Mouse (Mus musculus) heart, embryonic 13.5 days (tissue): ENCODE measurements around the gene Wap. TPM values are rescaled to one million over a fixed set of nuclear protein-coding genes. Genes with fewer than 3 reads are reported as not detected.

Source experiments
- ATAC-seq: fragments of 200-750 bp; cut with Nextera tagmentation; 2 replicates; pipeline ENCODE4 v1.8.0; 2017; ENCODE audit warnings: moderate TSS enrichment; ENCODE audit not compliant: insufficient number of reproducible peaks, low FRiP score, low TSS enrichment; ENCODE audit errors: extremely low read depth
- H3K27ac ChIP-seq: fragments of 300-500 bp; sonication (generic); replicated peaks from 2 replicates; pipeline ENCODE4 v1.5.1; 2015; ENCODE audit warnings: moderate library complexity, mild to moderate bottlenecking, inconsistent platforms
- H3K27me3 ChIP-seq: fragments of 300-500 bp; sonication (generic); replicated peaks from 2 replicates; pipeline ENCODE4 v1.6.1; 2015; ENCODE audit warnings: mild to moderate bottlenecking, inconsistent platforms
- H3K36me3 ChIP-seq: fragments of 300-500 bp; sonication (generic); 2 replicates; pipeline ENCODE4 v1.6.1; 2015; ENCODE audit warnings: mild to moderate bottlenecking, inconsistent platforms
- H3K4me1 ChIP-seq: fragments of 300-500 bp; sonication (generic); 2 replicates; pipeline ENCODE4 v1.6.1; 2015; ENCODE audit warnings: inconsistent platforms
- H3K4me2 ChIP-seq: fragments of 300-500 bp; sonication (generic); 2 replicates; pipeline ENCODE4 v1.6.1; 2015; ENCODE audit warnings: inconsistent platforms, mild to moderate bottlenecking, moderate library complexity
- H3K4me3 ChIP-seq: fragments of 300-500 bp; sonication (generic); 2 replicates; pipeline ENCODE4 v1.5.1; 2015; ENCODE audit warnings: moderate library complexity, mild to moderate bottlenecking, inconsistent platforms
- H3K9ac ChIP-seq: fragments of 300-500 bp; sonication (generic); 2 replicates; pipeline ENCODE4 v1.6.1; 2015; ENCODE audit warnings: inconsistent platforms, mild to moderate bottlenecking, moderate library complexity
- H3K9me3 ChIP-seq: fragments of 300-500 bp; sonication (generic); 2 replicates; pipeline ENCODE4 v1.6.1; 2016; ENCODE audit warnings: inconsistent platforms
- WGBS: fragments of 180-500 bp; shearing (Covaris S2); methylation state at CpG from one replicate; pipeline ENCODE4 v1.1.7; 2015; ENCODE audit warnings: mixed read lengths; 5-methylcytosine and 5-hydroxymethylcytosine counted together
- polyA plus RNA-seq: library from polyadenylated mRNA; unstranded; fragments of >200 nt; fragmentation: Nextera tagmentation; extraction: Ambion mirVana; gene quantifications from 2 replicates; pipeline ENCODE4 v1.2.1, GENCODE M21; 2015

Wap gene
- polyA plus RNA-seq, 1 experiment from 2014 or later, result not detected

DNA sequence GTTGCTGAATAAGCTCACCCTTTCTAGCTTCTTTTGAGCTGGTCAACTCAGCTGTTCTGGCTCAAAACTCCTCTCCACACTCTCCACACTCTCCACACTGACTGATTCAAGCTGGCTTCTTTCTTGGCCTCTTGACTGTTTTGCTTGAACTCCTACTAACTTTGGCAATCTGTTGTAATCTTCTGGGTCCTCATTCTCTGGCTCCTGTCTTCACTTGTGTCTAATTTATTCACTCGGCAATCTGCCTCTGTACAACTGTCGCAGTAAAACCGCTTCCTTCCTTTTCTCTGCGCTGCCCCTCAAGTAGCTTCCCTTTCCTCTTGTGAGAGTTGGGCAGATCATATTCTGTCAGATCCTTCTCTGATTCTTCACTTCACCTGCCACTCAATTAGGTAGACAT is 10.7 kb downstream of the Wap start:
- H3K27me3 ChIP-seq, result no peaks in the 10 kb centered on the region
- peaks cover 20% of the 10 kb centered on the region for H3K36me3 ChIP-seq
- H3K9me3 ChIP-seq, result peaks cover 6% of the 10 kb centered on the region; the same call in 1 of the 2 replicates
- H3K4me2 ChIP-seq, result no peak overlapping the region
- ATAC-seq, result no peak
- no peak overlapping the region for H3K9ac ChIP-seq
- no peak overlapping the region for H3K4me3 ChIP-seq
- WGBS, result 75% methylated on average over 4 of the region's 4 CpGs
- H3K27ac ChIP-seq, result no peak overlapping the region; the same call in 1 of the 2 replicates
- H3K4me1 ChIP-seq, result peaks cover 32% of the 10 kb centered on the region

DNA sequence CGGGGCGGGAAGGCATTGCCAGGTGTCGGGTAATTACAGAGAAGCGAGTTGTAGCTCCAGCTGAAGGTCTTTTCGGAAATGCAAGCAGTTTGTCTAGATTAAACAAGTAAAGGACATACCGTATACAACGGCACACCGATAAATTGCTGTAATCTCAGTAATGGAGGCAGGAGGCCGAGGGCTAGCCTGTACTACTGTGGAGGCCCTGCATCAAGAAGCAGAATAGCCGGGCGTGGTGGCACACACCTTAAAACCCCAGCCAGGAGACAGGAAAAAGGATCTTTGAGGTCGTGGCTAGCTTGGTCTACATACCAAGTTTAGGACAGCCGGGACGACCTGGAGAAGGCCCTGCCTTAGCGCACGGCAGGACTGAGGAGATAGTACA is 12.1 kb downstream of the Wap start:
- WGBS, result 10% methylated on average over 16 of the region's 16 CpGs
- ATAC-seq, result no peak
- H3K27me3 ChIP-seq, result no peaks in the 10 kb centered on the region

DNA sequence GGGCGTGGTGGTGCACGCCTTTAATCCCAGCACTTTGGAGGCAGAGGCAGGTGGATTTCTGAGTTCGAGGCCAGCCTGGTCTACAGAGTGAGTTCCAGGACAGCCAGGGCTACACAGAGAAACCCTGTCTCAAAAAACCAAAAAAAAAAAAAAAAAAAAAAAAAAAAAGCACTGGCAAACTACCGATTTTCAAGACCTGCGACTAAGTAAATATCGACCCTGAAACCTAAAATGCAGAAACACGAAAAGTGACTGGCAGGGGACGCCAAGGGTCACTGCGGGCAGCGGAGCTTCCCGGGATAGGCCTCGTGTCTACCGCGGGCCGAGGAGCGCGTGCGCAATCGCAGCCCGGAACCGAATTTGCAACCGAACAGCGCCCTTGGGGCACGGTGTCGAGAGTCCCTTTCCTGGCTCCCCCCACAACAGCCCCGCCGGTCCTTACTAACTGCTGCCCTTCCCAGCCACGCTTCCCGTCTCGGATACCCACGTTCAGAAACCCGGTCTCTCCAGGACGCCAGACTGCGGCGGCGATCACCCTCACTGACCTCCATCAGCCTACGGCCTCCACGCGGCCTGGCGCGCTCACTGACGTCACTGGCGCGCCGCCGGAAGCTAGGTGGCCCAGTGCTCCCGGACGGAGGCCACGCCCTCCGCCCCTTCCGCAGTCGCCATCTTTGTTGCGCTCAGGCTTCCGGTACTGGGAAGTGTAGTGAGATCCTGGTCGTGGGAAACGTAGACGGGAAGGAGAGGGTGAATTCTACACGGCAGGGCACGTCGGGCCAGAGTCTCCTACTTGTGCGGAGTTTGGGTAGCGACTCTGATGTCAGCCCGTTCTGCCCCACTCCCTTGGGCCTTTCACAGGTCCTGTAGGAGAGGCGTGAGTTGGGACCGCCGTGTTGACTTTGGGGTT is 12.7 kb downstream of the Wap start, which contains the start of gene Tbrg4:
Gene Tbrg4, minus strand, starts transcription at position 590 of the 910 bp plus-strand sequence.
- Histone ChIP-seq H3K36me3 (peaks cover 40% of the 10 kb centered on the region), H3K4me3 (peak within 1 kb of the TSS; percentile 85), H3K9me3 (no peaks in the 10 kb centered on the region), H3K27me3 (no peaks in the 10 kb centered on the region), H3K4me2 (peak within 1 kb of the TSS; percentile 94), H3K4me1 (peaks cover 32% of the 10 kb centered on the region), H3K27ac (peak within 1 kb of the TSS; percentile 91), H3K9ac (peak within 1 kb of the TSS; percentile 90)
- under 1% methylated on average over 66 of the region's 66 CpGs for WGBS
- ATAC-seq, result peak; percentile 92

More for the DNA sequence above, 12.1 kb downstream of the Wap start:
- Histone ChIP-seq H3K36me3 (peaks cover 33% of the 10 kb centered on the region), H3K4me3 (peak overlapping the region; percentile 85), H3K4me2 (peak overlapping the region; percentile 94), H3K27ac (peak overlapping the region; percentile 91), H3K9ac (peak overlapping the region; percentile 90), H3K9me3 (peaks cover 2% of the 10 kb centered on the region; the same call in 1 of the 2 replicates), H3K4me1 (peaks cover 32% of the 10 kb centered on the region)

DNA sequence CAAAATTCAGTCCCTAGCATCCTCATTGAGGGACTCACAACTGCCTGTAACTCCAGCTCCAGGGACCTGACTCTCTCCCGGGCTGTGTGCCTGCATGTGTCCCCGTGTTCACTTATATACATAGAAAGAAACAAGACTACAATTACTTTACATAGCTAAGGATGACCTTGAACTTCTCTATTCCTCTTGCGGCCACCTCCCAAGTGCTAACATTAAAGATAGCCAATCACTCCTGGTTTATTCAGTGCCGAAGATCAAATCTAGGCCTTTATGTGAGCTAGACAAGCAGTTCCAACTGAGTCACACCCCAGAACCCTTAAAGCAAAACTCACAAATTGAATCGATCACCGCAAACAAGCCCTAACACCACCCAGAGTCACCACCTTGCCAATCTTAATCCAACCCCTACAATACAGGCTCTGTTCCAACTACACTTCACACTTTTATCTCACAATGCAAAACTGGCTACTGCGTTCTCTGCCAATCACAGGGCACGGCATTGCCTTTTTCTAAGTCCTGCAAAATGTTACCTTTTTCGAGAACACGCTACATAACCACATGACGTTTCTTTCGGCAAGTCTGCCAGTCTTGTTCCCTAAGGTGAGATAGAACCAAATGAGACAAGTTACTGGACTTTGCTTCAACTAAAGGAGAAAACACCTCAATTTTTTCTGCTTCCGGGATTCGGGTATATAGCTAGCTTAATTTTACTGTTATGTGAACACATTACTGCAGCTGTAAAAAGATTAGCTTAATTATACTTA is 13.6 kb downstream of the Wap start:
- Histone ChIP-seq H3K27me3 (no peaks in the 10 kb centered on the region), H3K9me3 (no peaks in the 10 kb centered on the region), H3K4me3 (peak overlapping the region; percentile 85), H3K36me3 (peaks cover 49% of the 10 kb centered on the region), H3K9ac (peak overlapping the region; percentile 90), H3K27ac (no peak overlapping the region; the same call in 1 of the 2 replicates), H3K4me2 (peak overlapping the region; percentile 94), H3K4me1 (peaks cover 32% of the 10 kb centered on the region)
- WGBS, result 51% methylated on average over 14 of the region's 14 CpGs
- no peak for ATAC-seq

DNA sequence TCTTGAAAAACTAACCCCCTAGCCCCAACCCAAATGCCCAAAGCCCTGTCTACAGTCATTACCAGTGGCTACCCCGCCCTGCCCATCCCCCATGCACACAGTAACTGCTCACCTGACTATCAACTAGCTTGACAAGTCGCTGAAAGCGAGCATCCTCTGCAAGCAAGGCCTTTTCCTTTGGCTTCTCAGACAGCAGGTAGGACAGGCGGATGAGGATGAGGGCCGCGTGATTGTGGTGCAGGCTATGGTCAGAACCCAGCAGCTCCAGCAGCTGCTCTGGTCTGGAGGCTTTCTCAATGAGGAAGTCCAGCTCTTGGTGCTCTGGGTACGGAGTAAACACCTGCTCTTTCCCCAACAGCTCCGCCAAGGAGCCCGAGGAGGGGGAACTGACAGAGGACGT is 14.7 kb downstream of the Wap start:
- H3K9ac ChIP-seq, result peak overlapping the region; percentile 44
- no peaks in the 10 kb centered on the region for H3K27me3 ChIP-seq
- H3K4me1 ChIP-seq, result peaks cover 32% of the 10 kb centered on the region
- H3K4me3 ChIP-seq, result peak overlapping the region; percentile 24; the same call in 1 of the 2 replicates
- H3K4me2 ChIP-seq, result peak overlapping the region; percentile 94
- 81% methylated on average over 10 of the region's 10 CpGs for WGBS
- H3K36me3 ChIP-seq, result peaks cover 60% of the 10 kb centered on the region
- H3K9me3 ChIP-seq, result no peaks in the 10 kb centered on the region
- no peak for ATAC-seq
- H3K27ac ChIP-seq, result no peak overlapping the region

DNA sequence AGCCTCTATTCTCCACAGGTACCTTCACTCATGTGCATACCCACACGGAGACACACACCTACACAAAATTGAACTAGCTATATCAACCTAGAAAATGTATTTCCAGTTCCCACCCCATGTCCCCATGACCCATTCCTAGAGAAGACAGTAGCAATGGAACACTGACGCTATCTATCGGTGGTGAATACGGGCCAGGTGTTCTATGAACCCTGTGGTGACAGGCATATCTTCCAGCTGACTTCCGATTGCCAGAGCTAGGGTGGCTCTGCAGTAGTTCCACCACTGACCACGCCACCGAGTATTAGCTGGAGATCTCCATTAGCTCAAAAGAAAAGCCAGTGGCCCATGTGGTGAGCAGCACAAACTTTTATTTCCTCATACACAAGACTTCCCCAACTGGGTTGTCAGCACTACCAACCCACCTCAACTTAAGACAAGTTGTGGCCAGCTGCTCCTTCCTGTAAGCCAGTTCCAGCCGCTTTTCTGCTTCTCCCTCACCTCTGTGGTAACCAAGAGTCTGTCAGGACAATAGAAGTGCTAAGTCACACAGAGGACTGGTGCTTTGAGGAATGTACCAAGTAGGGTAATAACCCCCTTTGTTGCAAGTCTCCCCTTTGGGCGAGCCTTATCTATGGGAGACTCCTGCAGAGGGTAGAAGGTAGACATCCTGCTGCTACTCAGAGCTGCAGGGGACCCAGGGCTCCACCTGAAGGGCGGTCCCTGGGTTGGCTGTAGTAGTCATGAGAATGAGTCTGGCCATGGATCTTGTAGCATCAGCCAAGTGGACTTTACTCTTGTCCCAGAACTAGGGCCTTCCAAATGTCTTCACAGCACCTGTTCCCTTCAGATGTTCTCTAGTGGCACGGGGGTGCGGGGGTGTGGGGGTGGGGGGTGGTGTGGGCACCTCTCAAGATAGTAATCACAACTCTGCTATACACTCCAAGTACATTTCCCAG is 22.9 kb downstream of the Wap start:
- Histone ChIP-seq H3K9me3 (no peaks in the 10 kb centered on the region), H3K36me3 (peaks cover 96% of the 10 kb centered on the region), H3K4me3 (no peak overlapping the region), H3K4me2 (no peak overlapping the region), H3K27ac (no peak overlapping the region), H3K9ac (no peak overlapping the region), H3K4me1 (no peaks in the 10 kb centered on the region), H3K27me3 (no peaks in the 10 kb centered on the region)
- no peak for ATAC-seq
- 88% methylated on average over 12 of the region's 12 CpGs for WGBS

DNA sequence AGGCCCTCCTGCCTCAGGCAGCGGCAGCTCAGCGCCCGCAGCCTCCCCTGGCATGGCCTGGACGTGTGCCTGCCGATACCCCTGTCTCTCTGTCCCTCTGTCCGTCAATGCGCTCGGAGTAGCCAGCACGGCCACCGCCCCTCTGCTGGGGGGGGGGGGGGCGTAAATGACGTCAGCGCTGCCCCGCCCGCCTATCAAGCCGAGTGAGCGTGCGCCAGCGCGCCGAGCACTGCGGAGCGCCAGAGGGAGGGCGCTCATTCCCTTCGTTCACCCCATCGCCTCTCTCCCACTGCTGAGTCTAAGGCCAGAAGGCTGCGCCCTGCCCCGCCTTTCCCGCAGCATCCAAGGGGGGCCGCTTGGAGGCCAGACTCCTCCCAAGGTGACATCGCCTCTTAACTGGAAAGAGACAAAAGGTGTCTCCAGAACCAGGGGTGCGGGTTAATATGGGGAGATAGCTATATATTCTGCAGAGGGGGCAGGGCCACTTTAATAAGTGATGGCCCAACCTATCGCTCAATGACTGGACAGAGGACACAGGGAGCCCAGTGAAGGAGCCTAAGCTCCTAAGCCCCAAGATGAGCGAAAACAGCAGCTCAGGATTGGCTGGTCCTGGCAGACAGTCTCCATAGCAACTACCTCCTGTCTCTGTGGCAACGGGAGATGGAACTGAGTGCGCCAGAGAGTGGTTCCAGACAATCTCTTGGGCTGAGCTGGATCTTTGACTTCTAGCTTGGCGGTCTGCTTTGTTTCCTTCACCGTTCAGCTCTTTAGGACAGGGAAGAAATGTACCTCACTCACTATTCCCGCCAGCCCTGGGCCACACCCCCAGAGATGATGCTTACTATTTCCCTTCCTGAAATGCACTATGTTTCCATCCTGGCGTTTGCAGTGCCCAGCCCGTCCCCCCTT is 32.7 kb downstream of the Wap start, which contains the start of gene Nacad:
Gene Nacad, minus strand, starts transcription at position 563 of the 909 bp plus-strand sequence.
- no peaks in the 10 kb centered on the region for H3K9me3 ChIP-seq
- peak within 1 kb of the TSS; percentile 62 for H3K9ac ChIP-seq
- peak within 1 kb of the TSS; percentile 72 for H3K4me2 ChIP-seq
- H3K36me3 ChIP-seq, result peaks cover 2% of the 10 kb centered on the region
- H3K4me1 ChIP-seq, result peaks cover 30% of the 10 kb centered on the region
- no peak for ATAC-seq
- peaks cover 69% of the 10 kb centered on the region for H3K27me3 ChIP-seq
- WGBS, result 5% methylated on average over 36 of the region's 41 CpGs
- H3K27ac ChIP-seq, result no peak within 1 kb of the TSS
- peak within 1 kb of the TSS; percentile 48 for H3K4me3 ChIP-seq

DNA sequence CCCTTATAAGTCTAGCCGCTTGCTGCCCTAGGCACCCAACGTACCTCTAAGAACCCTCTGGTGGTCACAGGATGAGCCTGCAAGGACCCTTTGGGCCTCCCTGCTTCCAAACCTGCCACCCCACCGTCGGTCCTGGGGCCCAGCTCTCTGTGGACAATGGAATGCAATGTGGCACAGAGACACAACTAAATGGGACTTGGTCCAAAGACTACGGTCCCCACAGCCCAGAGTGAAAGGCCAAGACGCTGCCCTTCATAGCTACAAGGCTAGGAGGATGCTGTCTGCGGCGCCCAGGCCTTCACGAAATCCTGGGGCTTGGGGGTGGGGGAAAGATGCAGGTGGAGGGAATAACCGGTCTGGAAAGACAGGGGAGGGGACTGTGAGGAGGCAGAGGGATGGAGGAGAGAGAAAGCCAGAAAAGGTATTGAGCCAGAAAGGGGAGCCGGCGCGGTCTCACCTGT is 33.4 kb downstream of the Wap start:
- Histone ChIP-seq H3K9ac (peak overlapping the region; percentile 62), H3K4me3 (peak overlapping the region; percentile 48), H3K9me3 (no peaks in the 10 kb centered on the region), H3K4me2 (peak overlapping the region; percentile 72), H3K4me1 (peaks cover 33% of the 10 kb centered on the region), H3K36me3 (no peaks in the 10 kb centered on the region), H3K27ac (no peak overlapping the region), H3K27me3 (peaks cover 76% of the 10 kb centered on the region)
- 13% methylated on average over 13 of the region's 13 CpGs for WGBS
- no peak for ATAC-seq

DNA sequence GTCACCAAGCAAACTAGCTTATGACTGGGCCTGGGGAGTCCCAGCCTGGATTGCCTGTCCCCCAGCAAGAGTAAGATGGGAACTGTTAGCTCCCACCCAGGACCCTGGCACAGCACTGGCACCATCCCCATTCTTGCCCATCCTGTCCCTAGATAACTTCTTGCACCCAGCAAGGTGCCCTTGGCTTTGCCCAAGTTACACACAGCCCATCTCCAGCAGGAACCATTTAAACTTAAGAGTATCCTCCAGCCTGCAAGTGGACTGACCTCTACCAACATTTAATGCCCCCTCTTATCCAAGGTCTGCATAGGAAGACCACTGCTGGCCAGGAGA is 33.9 kb downstream of the Wap start:
- peak overlapping the region; percentile 48 for H3K4me3 ChIP-seq
- no peak for ATAC-seq
- H3K4me2 ChIP-seq, result peak overlapping the region; percentile 72
- no peaks in the 10 kb centered on the region for H3K36me3 ChIP-seq
- H3K4me1 ChIP-seq, result peaks cover 37% of the 10 kb centered on the region
- peak overlapping the region; percentile 62 for H3K9ac ChIP-seq
- no peaks in the 10 kb centered on the region for H3K9me3 ChIP-seq
- H3K27ac ChIP-seq, result no peak overlapping the region
- peaks cover 80% of the 10 kb centered on the region for H3K27me3 ChIP-seq
